Mouse (Mus musculus) spleen, adult 12 weeks (tissue): ENCODE measurements around the gene Lrrc8c.

ENCODE experiments used
- DNase-seq: peaks from one replicate; pipeline ENCODE4 v3.0.0; 2022; ENCODE audit warnings: low spot score

Lrrc8c gene

GRCm38 (mm10) chr5:105519096-105519975, at the start of gene Lrrc8c:
Lrrc8c (plus strand) TSS chr5:105519388.
- DNase-seq = peak; percentile 84

GRCm38 (mm10) chr5:105472983-105473705, 46.0 kb upstream of the Lrrc8c start:
- no peak for DNase-seq

- DNase-seq = no peak
Observed at GRCm38 (mm10) chr5:105477527-105477926, 41.7 kb upstream of the Lrrc8c start.

GRCm38 (mm10) chr5:105479673-105480072, 39.5 kb upstream of the Lrrc8c start:
- DNase-seq = no peak

GRCm38 (mm10) chr5:105480561-105480960, 38.6 kb upstream of the Lrrc8c start:
- DNase-seq = no peak

GRCm38 (mm10) chr5:105483632-105484031, 35.6 kb upstream of the Lrrc8c start:
- DNase-seq = no peak

- no peak for DNase-seq
Observed at GRCm38 (mm10) chr5:105484247-105484646, 34.9 kb upstream of the Lrrc8c start.

GRCm38 (mm10) chr5:105484891-105485290, 34.3 kb upstream of the Lrrc8c start:
- no peak for DNase-seq

- no peak for DNase-seq
Observed at GRCm38 (mm10) chr5:105490211-105490610, 29.0 kb upstream of the Lrrc8c start.

GRCm38 (mm10) chr5:105491389-105491788, 27.8 kb upstream of the Lrrc8c start:
- DNase-seq = no peak

GRCm38 (mm10) chr5:105492367-105493246, 26.6 kb upstream of the Lrrc8c start:
- peak; percentile 21 for DNase-seq

- DNase-seq = no peak
Observed at GRCm38 (mm10) chr5:105493377-105493776, 25.8 kb upstream of the Lrrc8c start.

- DNase-seq = no peak
Observed at GRCm38 (mm10) chr5:105494246-105494917, 24.8 kb upstream of the Lrrc8c start.

GRCm38 (mm10) chr5:105494918-105495901, 24.0 kb upstream of the Lrrc8c start:
- peak; percentile 60 for DNase-seq

- DNase-seq = no peak
Observed at GRCm38 (mm10) chr5:105496133-105496532, 23.1 kb upstream of the Lrrc8c start.

- no peak for DNase-seq
Observed at GRCm38 (mm10) chr5:105496586-105496985, 22.6 kb upstream of the Lrrc8c start.

GRCm38 (mm10) chr5:105498429-105499000, 20.7 kb upstream of the Lrrc8c start:
- no peak for DNase-seq

- no peak for DNase-seq
Observed at GRCm38 (mm10) chr5:105499396-105499795, 19.8 kb upstream of the Lrrc8c start.

GRCm38 (mm10) chr5:105500132-105501121, 18.8 kb upstream of the Lrrc8c start:
- no peak for DNase-seq
